Mouse (Mus musculus): Measurements from ENCODE around the gene Tcp11. TPM values are rescaled to one million over a fixed set of nuclear protein-coding genes. Genes with fewer than 3 reads are reported as not detected.

Tcp11 gene
- total and polyA plus RNA-seq, 3 experiments: 1.8 TPM; not detected in 2

GRCm38 (mm10) chr17:28062710-28063109 is 17.7 kb downstream of the Tcp11 start:
- Histone ChIP-seq H3K27me3 (ENCODE audit: control insufficient read depth, insufficient read depth, low read length) (no peaks in the 10 kb centered on the region), H3K27ac (no peak overlapping the region), H3K36me3 (ENCODE audit: control insufficient read depth, insufficient read depth, low read length) (no peaks in the 10 kb centered on the region), H3K4me3 (no peak overlapping the region), H3K79me2 (replicated peaks; ENCODE audit: control insufficient read depth, insufficient read depth, low read length) (no peaks in the 10 kb centered on the region), H3K9ac (ENCODE audit: low read depth, low read length) (no peak overlapping the region), H3K4me1 (ENCODE audit: control insufficient read depth, insufficient read depth, low read length) (no peaks in the 10 kb centered on the region; the same call in 1 of the 2 replicates)
- intact Hi-C loops (cut with DNase I): loop anchor here (5.0 kb wide), 2 partner anchors 70 to 155 kb away; partner anchors contain the start of genes Anks1 and Taf11
- DNase-seq: peak in 1 of 2 experiments; percentile 27
- TF ChIP-seq EP300 (IDR thresholded peaks at IDR 0.05; ENCODE audit: insufficient read depth, low read depth, low read length) (0 out of 2 replicates have a peak, but pooled peaks have one; percentile 30), POLR2A (IDR thresholded peaks at IDR 0.05; ENCODE audit: insufficient read depth, low read depth, low read length) (no peak)
- 63% methylated on average over 7 of the region's 7 CpGs for WGBS

- Histone ChIP-seq H3K27me3 (ENCODE audit: control insufficient read depth, insufficient read depth, low read length) (no peaks in the 10 kb centered on the region), H3K79me2 (replicated peaks; ENCODE audit: control insufficient read depth, insufficient read depth, low read length) (no peaks in the 10 kb centered on the region), H3K9ac (ENCODE audit: low read depth, low read length) (no peak overlapping the region), H3K4me1 (ENCODE audit: control insufficient read depth, insufficient read depth, low read length) (no peaks in the 10 kb centered on the region; the same call in none of the 2 replicates), H3K27ac (no peak overlapping the region), H3K36me3 (ENCODE audit: control insufficient read depth, insufficient read depth, low read length) (no peaks in the 10 kb centered on the region), H3K4me3 (no peak overlapping the region)
- TF ChIP-seq POLR2A (IDR thresholded peaks at IDR 0.05; ENCODE audit: insufficient read depth, low read depth, low read length) (no peak), EP300 (IDR thresholded peaks at IDR 0.05; ENCODE audit: insufficient read depth, low read depth, low read length) (0 out of 2 replicates have a peak, but pooled peaks have one; percentile 21), CTCF (IDR thresholded peaks at IDR 0.05) (peak; percentile 73)
- intact Hi-C loops (cut with DNase I): loop anchor here (5.0 kb wide), 2 partner anchors 69 to 154 kb away; partner anchors contain the start of genes Anks1 and Taf11
- WGBS: 63% methylated on average over 7 of the region's 7 CpGs
- no peak for DNase-seq
Observed at GRCm38 (mm10) chr17:28061472-28061871, 19.0 kb downstream of the Tcp11 start.

- no peak overlapping the region for H3K27ac ChIP-seq
- intact Hi-C loops (cut with DNase I): loop anchor here (5.0 kb wide), 2 partner anchors 68 to 153 kb away; partner anchors contain the start of genes Anks1 and Taf11
- DNase-seq: no peak
- H3K79me2 ChIP-seq (replicated peaks; ENCODE audit: control insufficient read depth, insufficient read depth, low read length): no peaks in the 10 kb centered on the region
- H3K4me3 ChIP-seq: no peak overlapping the region
- WGBS: 91% methylated on average over 11 of the region's 11 CpGs
- no peak overlapping the region for H3K9ac ChIP-seq (ENCODE audit: low read depth, low read length)
- H3K4me1 ChIP-seq (ENCODE audit: control insufficient read depth, insufficient read depth, low read length): no peaks in the 10 kb centered on the region; the same call in none of the 2 replicates
- H3K36me3 ChIP-seq (ENCODE audit: control insufficient read depth, insufficient read depth, low read length): no peaks in the 10 kb centered on the region
- no peaks in the 10 kb centered on the region for H3K27me3 ChIP-seq (ENCODE audit: control insufficient read depth, insufficient read depth, low read length)
- TF ChIP-seq EP300 (IDR thresholded peaks at IDR 0.05; ENCODE audit: insufficient read depth, low read depth, low read length) (no peak), CTCF (IDR thresholded peaks at IDR 0.05) (no peak), POLR2A (IDR thresholded peaks at IDR 0.05; ENCODE audit: insufficient read depth, low read depth, low read length) (no peak)
Observed at GRCm38 (mm10) chr17:28060681-28061080, 19.8 kb downstream of the Tcp11 start.

GRCm38 (mm10) chr17:28058346-28058745 is 22.1 kb downstream of the Tcp11 start:
- no peak for DNase-seq
- Histone ChIP-seq H3K4me3 (no peak overlapping the region), H3K4me1 (ENCODE audit: control insufficient read depth, insufficient read depth, low read length) (no peaks in the 10 kb centered on the region; the same call in none of the 2 replicates), H3K9ac (ENCODE audit: low read depth, low read length) (no peak overlapping the region), H3K27me3 (ENCODE audit: control insufficient read depth, insufficient read depth, low read length) (no peaks in the 10 kb centered on the region), H3K36me3 (ENCODE audit: control insufficient read depth, insufficient read depth, low read length) (no peaks in the 10 kb centered on the region), H3K79me2 (replicated peaks; ENCODE audit: control insufficient read depth, insufficient read depth, low read length) (no peaks in the 10 kb centered on the region), H3K27ac (no peak overlapping the region)
- intact Hi-C loops (cut with DNase I): no loop called here
- TF ChIP-seq CTCF (IDR thresholded peaks at IDR 0.05) (no peak), POLR2A (IDR thresholded peaks at IDR 0.05; ENCODE audit: insufficient read depth, low read depth, low read length) (no peak), EP300 (IDR thresholded peaks at IDR 0.05; ENCODE audit: insufficient read depth, low read depth, low read length) (no peak)
- 59% methylated on average over 13 of the region's 13 CpGs for WGBS

GRCm38 (mm10) chr17:28052293-28052863 is 28.1 kb downstream of the Tcp11 start:
- H3K4me3 ChIP-seq: no peak overlapping the region
- no peak overlapping the region for H3K27ac ChIP-seq
- H3K36me3 ChIP-seq (ENCODE audit: control insufficient read depth, insufficient read depth, low read length): no peaks in the 10 kb centered on the region
- peaks cover 2% of the 10 kb centered on the region; the same call in 1 of the 2 replicates for H3K4me1 ChIP-seq (ENCODE audit: control insufficient read depth, insufficient read depth, low read length)
- intact Hi-C loops (cut with DNase I): no loop called here
- H3K27me3 ChIP-seq (ENCODE audit: control insufficient read depth, insufficient read depth, low read length): no peaks in the 10 kb centered on the region
- no peak for TF ChIP-seq EP300 (IDR thresholded peaks at IDR 0.05; ENCODE audit: insufficient read depth, low read depth, low read length)
- TF ChIP-seq CTCF (IDR thresholded peaks at IDR 0.05): no peak
- TF ChIP-seq POLR2A (IDR thresholded peaks at IDR 0.05; ENCODE audit: insufficient read depth, low read depth, low read length): no peak
- H3K9ac ChIP-seq (ENCODE audit: low read depth, low read length): no peak overlapping the region
- H3K79me2 ChIP-seq (replicated peaks; ENCODE audit: control insufficient read depth, insufficient read depth, low read length): no peaks in the 10 kb centered on the region
- no peak for DNase-seq
- 80% methylated on average over 21 of the region's 21 CpGs for WGBS

GRCm38 (mm10) chr17:28050210-28050609 is 30.2 kb downstream of the Tcp11 start:
- Histone ChIP-seq H3K27me3 (ENCODE audit: control insufficient read depth, insufficient read depth, low read length) (no peaks in the 10 kb centered on the region), H3K4me1 (ENCODE audit: control insufficient read depth, insufficient read depth, low read length) (peaks cover 2% of the 10 kb centered on the region; the same call in 1 of the 2 replicates), H3K4me3 (no peak overlapping the region), H3K9ac (ENCODE audit: low read depth, low read length) (no peak overlapping the region), H3K36me3 (ENCODE audit: control insufficient read depth, insufficient read depth, low read length) (no peaks in the 10 kb centered on the region), H3K27ac (no peak overlapping the region), H3K79me2 (replicated peaks; ENCODE audit: control insufficient read depth, insufficient read depth, low read length) (no peaks in the 10 kb centered on the region)
- intact Hi-C loops (cut with DNase I): no loop called here
- peak in 1 of 2 experiments; percentile 54 for DNase-seq
- 71% methylated on average over 8 of the region's 8 CpGs for WGBS
- TF ChIP-seq EP300 (IDR thresholded peaks at IDR 0.05; ENCODE audit: insufficient read depth, low read depth, low read length) (no peak), CTCF (IDR thresholded peaks at IDR 0.05) (no peak), POLR2A (IDR thresholded peaks at IDR 0.05; ENCODE audit: insufficient read depth, low read depth, low read length) (no peak)

Measured in heart, adult 2 months (tissue).